Mouse (Mus musculus): ENCODE data around the gene C2cd2. TPM values are rescaled to one million over a fixed set of nuclear protein-coding genes. Genes with fewer than 3 reads are reported as not detected.
A peak's percentile ranks its signal among the peaks of the same experiment; 100 is the strongest.
"Not testable (repeated sequence)": the region's sequence is repeated elsewhere in the genome, so short reads cannot be mapped to it uniquely, and the experiment has no call there.

Gene C2cd2
- 10 to 100 TPM; 20.6 to 21.4 TPM for total RNA-seq (2021)

DNA sequence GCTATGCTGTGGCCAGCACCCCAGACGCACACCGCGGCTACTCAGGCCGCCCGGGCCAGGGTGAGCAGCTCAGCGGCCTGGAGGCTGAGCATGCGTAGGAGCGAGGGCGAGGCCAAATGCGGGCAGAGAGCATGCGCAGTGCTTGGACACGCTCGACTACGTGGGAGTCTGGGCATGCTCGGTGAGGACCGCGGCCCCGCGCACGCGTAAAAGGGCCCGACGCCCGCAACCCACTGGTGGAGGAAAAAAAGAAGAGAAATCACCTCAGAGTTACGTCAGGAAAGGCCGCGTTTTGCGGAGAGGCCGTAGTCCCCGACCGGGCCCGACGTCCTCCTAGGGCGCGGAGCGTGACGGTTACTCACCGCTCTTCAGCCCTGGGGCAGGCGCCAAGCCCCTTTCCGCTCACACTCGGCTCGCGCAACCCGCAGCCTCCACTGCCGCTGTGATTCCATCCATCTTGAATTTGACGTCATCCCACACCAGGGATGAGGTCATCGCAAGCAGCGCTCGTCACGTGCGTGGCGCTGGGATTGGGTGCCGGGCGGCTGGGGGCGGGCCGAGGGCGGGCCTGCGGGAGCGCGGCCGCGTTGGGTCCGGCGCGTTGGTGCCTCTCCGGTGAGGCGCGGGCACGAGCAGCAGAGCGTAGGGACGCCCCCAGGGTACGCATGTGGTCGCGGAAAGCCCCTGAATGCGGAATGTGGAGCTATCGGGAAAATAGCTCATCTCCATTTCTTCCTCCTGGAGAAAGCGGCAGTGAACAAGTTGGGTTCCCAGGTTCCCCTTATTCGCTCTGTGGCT lies at the start of gene C2cd2, which contains the start of gene Zbtb21:
Gene C2cd2, minus strand, starts transcription at position 448 of the 798 bp plus-strand sequence.
Gene Zbtb21, minus strand, starts transcription at position 472 of the 798 bp plus-strand sequence.
- peak; percentile 97 for DNase-seq

DNA sequence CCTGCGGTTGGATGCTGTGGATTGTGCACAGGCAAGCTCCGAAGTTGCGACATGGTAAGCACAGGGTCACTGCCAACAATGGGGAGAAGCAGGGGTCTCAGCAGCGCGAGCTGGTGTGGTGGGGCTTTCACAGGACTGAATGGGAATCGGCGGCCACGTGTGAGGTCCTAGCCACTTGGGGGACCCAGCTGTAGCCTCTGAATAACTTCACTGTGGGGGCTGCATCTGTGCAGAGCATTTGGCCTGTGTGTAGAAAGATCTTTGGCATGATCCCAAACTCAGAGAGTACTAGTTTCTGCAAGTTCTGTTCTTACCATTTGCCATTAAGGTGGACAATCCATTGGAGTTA lies 35.0 kb upstream of the C2cd2 start:
- DNase-seq: not testable (repeated sequence)

DNA sequence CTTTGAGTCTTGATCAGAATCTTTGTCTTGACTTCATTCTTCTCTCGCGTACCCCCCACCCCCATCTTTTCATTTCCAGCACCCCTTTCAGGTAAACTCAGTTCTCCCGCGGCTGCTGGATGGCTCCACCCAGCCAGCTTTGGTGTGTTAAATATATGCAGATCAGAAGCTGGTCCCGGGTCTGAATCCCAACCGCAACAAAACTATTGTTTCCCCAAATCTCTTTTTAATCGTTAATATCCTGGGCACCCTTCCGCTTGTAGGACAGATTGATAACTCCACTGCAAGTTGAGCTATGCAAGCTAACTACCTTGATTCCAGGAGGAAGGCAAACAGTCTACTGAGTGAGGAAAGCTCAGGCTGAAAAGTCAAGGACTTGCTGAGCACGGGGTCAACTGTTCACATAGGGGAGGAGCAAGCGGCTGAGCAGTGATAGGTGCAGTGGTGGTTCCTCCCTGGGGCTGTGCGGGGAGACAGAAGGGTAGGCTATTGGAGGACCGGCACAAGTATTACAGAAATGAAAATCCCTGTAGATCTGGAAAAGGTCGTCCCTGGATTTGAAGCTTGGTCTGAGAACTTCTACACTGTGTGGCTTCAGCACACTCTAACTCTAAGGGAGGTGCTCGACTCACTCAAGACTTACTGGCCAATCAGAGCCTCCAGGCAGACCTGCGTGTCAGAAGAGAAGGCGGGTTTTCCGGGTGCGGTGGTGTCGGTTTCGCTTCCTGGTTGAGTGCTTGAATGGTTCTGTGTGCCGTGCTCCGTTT lies 34.4 kb upstream of the C2cd2 start, which contains the start of gene B230307C23Rik:
Gene B230307C23Rik, plus strand, starts transcription at position 700 of the 767 bp plus-strand sequence.
- DNase-seq: peak; percentile 84

DNA sequence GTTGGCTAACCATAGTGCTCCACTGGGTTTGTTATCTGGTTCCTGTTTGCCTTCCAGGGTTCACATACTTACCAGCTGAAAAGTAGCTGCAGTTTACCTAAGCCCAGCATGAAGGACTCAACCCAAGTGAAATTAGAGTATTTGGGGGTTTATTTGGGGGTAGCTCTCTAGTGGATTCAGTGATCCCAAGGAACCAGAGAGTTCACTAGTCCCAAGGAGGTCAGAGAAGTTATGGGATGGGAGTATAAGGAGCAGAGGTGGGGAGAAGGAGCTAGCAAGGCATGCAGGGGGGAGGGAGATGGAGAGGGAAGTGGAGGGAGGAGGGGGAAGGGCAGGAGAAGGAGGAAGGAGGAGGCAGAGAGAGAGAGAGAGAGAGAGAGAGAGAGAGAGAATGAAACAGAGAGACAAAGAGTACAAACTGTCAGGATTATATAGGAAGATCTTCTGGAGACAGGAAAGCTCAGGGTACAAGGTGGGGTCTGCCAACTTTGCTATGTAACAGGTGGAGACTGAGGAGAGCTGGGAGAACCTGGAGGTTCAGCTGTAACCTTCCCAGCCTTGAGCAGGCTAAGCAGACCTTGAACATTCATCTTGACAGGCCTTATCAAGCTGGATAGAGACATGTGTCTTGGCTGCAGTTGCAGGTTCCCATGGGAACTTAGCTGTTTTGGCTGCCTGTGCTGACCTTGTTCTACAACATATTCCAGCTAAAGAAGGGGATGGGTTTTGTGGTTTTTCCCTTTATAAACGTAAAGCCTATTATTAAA lies 33.6 kb upstream of the C2cd2 start:
- DNase-seq: peak; percentile 64

DNA sequence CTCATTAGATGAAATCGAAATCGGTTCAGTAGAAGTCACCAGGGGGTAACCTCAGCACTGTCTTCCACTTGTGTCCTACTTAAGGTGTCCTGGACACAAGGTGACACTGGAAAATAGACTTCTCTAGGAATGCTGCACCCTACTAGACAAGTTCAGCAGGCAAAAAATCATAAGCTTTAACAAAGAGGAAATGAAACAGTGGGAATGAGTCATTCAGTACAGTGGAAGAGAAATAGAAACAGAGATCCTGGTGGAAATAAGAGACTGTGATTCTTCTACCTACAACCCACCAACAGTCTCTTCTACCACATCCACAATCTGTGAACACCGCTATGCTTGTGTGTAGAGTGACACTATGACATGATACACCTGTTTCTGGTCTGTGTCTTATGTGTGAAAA lies 30.1 kb upstream of the C2cd2 start:
- DNase-seq: not testable (repeated sequence)

DNA sequence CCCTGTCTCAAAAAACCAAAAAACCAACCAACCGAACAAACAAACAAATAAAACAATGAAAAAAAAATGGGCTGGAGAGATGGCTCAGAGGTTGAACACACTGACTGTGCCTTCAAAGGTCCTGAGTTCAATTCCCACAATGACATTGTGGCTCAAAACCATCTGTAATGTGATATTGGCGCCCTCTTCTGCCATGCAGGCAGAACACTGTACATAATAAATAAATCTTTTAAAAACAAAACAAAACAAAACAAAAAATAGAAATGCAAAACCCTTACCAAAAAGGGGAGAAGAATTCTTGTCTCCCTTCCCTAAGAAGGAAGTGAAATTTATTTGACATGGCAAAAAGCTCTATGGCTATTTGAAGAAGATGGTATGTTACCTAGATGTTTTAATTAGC lies 29.1 kb upstream of the C2cd2 start:
- DNase-seq: no peak

GRCm38 (mm10) chr16:97984589-97984988 lies 22.2 kb upstream of the C2cd2 start:
- no peak for DNase-seq

GRCm38 (mm10) chr16:97981362-97981761 lies 19.0 kb upstream of the C2cd2 start:
- DNase-seq: no peak

DNA sequence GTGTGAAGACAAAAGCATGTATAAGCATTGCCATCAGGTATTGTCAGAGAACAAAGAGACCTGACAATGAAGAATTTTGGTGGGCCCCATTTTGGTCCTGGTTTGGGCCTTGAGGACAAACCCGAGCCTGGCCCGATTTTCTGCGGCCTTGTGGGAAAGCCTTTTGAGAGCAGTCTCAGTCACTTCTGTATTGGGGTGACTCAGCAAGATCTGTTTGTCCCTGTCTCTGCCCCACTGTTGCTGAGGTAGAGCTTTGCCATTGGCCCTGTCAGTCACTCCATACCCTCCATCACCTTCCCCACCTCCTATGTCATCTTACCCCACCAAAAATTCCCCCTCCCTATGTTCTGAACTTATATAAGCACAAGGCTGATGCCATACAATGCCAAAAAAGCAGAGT lies 15.3 kb upstream of the C2cd2 start:
- DNase-seq: no peak

- no peak for DNase-seq
Measured at GRCm38 (mm10) chr16:97977277-97977676, 14.9 kb upstream of the C2cd2 start.

DNA sequence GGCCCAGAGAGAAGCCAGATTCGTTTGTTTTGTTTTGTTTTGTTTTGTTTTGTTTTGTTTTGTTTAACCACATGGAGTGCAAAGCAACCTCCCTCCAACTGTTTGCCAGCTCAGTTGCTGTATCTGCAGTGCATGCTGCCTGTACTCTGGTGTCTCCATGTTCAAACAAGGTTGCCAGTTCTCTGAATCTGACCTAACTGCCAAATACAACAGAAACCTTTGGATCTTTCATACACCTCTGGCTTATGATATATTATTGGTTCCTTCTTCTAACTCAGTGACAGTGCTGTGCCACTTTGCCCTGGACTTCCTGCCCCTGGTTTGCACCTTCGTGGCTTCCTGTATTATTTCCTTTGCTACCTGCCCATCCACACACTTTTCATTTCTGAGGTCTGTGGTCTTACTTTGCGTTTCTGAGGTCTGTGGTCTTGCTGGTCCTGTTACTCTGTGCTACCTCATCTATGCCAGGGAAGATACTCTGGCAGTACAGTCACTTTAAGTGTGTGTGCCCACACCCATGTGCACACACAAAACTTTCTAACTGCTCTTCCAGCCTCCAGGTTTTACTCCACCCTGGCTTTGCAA lies 1.6 kb upstream of the C2cd2 start:
- no peak for DNase-seq

GRCm38 (mm10) chr16:97961381-97962150 lies 832 bp downstream of the C2cd2 start:
- no peak for DNase-seq

DNA sequence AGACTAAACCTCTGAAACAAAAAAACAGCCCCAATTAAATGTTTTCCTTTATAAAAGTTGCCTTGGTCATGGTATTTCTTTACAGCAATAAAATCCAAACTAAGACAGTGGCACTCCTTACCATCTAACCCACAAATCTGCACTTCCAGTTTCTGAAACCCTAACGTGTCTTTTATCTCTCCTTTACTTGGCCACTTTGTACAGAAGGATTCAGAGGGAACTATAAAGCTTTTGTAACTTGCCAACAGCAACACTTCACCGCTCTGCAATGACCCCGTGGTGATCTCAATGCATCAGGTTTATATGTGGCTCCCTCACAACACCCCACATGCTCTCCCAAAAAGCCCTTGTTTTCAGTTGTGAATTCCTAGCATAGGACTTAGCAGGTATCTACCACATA lies 2.0 kb downstream of the C2cd2 start:
- no peak for DNase-seq

DNA sequence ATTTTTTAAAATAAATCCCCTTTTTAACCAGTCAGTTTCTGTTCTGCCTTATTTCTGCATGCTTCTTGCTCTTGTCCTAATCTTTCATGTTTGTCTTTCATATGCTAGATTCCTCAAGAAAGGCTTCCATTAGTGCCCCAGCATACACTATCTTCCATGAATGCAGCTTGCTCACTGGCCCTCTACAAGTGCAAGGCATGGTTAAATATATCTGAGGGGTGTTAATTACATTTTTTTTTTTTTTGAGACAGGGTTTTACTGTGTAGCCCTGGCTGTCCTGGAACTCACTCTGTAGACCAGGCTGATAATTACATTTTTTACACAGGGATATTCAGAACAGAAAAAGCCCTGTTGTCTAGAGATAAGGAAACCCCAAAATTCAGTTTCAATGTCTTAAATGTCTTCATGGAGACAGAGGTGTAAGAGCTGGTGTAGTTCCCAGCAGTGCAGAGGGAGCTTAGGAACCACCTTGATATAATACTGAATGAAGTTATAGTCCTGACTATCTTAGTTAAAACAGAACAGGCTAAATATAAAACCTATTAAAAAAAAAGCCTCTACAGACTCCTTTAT lies 3.9 kb downstream of the C2cd2 start:
- DNase-seq: no peak

- peak; percentile 59 for DNase-seq
Measured at GRCm38 (mm10) chr16:97957626-97958025, 4.8 kb downstream of the C2cd2 start.

- DNase-seq: no peak
Measured at GRCm38 (mm10) chr16:97956011-97956410, 6.4 kb downstream of the C2cd2 start.

- no peak for DNase-seq
Measured at GRCm38 (mm10) chr16:97953300-97953699, 9.1 kb downstream of the C2cd2 start.

DNA sequence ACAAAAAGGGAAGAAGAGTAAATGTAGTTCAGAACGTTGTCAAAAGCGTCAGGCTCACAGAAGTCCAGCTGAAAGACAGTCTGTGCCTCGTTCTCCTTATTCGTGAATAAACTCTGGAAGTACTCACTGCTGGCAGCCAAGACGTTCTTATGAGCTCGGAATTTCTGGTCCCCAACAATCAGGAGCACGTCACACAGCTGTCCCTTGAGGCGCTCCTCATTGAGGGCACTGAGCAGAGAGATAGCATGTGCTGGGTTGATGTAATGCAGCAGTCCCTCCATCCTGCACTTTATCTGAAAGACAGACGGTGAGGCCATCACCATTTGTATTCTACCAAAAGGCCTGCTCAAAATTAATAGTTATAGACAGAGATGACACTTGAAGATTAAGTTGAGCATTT lies 9.6 kb downstream of the C2cd2 start:
- DNase-seq: no peak

- no peak for DNase-seq
Measured at GRCm38 (mm10) chr16:97952371-97952770, 10.0 kb downstream of the C2cd2 start.

DNA sequence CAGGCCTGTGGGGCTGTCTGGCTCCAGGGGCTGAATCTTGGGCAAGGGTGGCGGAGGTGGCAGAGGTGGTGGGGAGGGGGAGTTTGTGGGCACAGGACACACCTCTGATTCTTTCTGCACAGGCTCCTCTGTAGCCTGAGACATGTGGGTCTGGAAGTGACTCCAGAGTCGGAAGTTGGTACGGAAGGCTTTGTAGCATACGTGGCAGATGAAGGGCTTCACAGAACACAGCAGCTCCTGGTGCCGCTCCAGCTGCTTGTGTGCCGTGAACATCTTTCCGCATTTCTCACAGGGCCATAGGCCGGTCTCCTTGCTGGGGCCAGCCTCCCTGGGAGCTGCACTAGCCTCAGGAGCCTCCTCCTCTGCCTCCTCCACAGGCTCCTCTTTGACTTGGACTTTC lies 12.3 kb downstream of the C2cd2 start:
- no peak for DNase-seq

DNA sequence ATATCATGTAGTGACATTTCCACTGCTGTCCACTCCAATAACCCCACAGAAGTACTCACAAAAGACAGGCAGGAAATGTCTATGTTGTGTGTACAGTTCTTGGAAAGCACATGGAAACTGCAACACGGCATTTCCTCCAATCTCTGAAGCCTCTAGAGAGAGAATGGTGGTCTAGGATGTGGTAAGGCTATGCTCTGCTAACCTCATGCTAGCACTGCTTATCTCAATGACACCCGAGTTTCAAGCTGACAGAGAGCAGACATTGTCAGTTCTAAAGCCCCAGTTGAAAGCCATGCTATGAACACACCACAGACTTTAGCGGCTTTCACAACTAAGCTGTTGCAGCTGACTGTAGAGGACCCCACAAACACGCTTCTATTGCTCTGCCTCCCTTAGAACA lies 13.6 kb downstream of the C2cd2 start:
- no peak for DNase-seq

Measured in heart, postnatal 4 days (tissue).